Mouse (Mus musculus) frontal cortex, postnatal 36 days (tissue): Measurements from ENCODE around the gene Atad5.
"Not testable (repeated sequence)": the region's sequence is repeated elsewhere in the genome, so short reads cannot be mapped to it uniquely, and the experiment has no call there.

ENCODE experiments used
- DNase-seq, 2 experiments: peaks; one replicate each; pipeline ENCODE4 v3.0.0; 2022; ENCODE audit warnings: low spot score in 2 of 2

Atad5 gene

DNA sequence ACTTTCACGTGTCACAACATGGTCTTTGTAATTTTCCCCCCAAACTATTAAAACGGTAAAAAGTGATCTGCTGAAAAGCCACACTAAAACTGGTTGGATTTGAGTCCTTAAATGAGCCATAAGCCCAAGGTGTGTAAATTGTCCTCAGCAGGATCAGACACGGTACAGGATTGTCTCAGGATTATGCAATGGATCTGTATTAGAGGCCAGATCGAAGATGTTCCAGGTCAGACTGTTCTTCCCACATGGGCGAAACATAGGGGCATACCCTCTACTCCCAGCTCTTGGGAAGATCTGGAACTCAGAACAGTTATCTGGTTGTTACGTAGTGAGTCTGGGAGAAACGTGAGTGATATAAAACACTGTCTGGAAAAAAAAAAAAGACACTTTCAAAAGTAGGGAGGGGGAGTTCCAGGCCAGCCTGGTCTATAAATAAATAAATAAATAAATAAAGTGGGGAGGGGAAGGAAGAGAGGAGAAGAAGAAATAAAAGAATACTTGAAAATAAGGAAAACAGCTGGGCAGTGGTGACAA lies 7.3 kb upstream of the Atad5 start:
- no peak for DNase-seq

DNA sequence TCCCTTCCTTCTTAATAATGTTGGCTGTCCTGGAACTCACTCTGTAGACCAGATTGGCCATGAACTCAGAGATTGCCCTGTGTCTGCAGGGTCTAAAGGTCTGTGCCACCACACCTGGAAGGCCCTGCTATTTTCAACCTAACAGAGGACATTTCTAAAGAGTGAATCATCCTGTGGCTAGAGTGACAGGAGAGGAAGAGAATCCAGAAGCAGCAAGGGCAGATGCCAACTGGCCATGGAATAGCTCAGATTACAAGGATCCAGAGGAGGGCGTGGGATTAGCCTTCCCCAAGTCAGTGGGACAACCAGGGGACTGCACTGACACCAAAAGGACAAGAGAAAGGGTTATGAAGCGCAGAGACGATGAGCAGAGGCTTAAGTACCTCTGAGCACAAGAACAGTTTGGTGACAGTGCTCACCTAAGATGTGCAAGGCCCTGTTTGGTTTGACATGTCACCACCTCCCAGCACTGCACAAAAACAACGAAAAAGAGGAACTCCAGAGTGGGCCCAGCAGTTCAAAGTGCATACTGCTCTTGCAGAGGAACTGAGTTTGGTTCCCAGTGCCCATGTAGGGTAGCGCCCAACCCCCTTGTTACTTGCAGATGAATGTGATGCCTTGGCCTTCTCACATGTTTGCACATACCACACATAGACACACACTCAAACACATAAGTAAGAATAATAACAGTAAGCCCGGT lies 3.7 kb upstream of the Atad5 start:
- DNase-seq = no peak

DNA sequence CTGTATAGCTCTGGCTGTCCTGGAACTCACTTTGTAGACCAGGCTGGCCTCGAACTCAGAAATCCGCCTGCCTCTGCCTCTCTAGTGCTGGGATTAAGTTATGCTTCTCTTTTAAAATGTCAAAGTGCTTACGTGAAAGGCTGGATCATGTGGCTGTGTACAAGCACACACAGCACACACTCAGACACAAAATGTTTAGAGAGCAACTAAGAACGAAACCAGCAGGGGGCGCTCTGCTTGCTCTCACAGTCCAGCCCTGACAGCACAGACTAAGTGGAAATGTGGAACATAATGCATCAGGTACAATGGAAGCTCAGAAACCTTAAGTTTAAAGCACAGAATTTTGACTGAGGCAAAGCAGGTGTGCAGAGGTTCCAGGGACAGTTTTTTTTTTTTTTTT lies 2.4 kb upstream of the Atad5 start:
- DNase-seq = peak; percentile 73 to 89

DNA sequence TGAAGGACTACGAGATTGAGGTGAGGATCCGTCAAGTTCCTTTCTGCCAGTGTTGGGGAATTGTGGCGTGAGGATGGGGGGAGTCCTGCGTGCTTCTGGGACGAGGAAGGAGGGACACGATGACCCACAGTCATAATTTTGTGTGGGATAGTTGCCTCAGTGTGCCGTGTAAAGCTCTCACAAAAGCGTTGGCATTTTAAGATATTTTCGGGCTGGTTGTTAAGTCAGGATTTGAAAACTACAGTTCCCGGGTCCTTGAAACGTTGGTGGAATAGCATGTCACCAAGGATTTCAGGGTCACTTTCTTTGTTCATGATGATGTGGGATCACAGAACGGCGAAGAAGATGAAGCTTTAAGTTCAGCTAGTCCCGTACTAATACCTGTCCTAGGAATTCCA lies 616 bp downstream of the Atad5 start:
- no peak for DNase-seq

DNA sequence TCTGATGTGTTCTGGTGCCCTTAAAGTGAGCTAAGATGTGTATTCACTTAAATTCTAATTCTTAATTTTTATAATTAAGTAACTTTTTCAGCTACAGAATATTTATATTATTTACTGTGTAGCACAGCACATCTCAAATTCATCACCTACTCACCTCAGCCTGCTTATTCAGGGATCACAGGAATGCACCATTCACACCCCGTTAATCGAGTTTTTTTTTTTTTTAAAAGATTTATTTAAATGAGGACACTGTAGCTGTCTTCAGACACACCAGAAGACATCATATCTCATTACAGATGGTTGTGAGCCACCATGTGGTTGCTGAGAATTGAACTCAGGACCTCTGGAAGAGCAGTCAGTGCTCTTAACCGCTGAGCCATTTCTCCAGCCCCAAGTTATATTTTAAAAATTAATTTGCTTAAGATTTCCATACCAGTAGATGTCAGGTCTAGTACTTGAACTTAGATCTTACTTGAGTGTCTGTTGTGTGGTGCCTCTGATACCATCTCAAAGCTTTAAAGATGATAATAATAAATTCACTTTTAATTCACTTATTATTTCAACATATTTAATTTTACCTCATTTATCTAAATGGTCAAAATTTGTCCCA lies 1.5 kb downstream of the Atad5 start:
- DNase-seq = no peak

DNA sequence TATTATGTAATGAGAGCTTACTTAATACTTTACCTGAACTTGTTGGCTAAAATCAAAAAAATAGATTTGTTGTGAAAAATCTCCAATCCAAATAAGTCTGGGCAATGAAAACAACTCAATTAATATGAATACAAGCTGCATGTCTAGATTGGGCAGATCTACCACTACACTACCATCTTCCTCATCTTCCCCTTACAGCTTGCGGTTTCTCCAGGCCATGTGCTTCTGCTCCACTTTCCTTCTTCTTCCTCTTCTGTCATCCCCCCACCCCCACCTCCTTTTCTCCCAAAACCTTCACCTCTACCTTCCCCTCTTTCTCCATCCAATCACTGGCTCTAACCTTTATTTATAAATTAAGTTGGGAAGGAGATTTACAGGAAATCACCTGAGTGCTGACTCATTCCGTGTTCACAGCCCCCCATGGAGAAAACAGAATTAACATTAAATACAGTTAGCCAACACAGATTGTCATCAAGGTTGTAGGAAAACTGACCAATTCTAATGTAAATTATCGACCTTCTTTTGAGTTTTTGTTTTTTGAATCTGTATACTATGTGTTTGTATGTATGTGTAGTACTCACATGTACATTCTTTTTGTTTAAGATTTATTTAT lies 9.3 kb downstream of the Atad5 start:
- no peak for DNase-seq

DNA sequence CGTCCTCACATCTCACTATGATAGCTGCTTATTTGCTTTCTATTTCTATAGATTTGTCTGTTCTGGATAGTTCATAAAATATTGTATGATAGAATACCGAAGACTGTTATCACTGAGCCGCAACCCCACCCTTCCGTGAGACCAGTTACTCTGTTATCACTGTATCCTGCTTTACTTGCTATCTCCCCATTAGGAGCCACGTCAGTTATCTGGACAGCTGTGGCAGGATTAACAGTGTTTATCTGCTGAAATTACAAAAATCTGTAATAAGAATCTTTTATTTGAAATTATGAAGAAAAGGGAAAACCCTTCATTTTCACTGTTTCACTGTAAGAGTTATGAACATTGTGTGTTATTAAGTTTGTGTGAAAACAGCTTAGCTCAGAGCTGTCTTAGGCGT lies 12.1 kb downstream of the Atad5 start:
- no peak for DNase-seq

DNA sequence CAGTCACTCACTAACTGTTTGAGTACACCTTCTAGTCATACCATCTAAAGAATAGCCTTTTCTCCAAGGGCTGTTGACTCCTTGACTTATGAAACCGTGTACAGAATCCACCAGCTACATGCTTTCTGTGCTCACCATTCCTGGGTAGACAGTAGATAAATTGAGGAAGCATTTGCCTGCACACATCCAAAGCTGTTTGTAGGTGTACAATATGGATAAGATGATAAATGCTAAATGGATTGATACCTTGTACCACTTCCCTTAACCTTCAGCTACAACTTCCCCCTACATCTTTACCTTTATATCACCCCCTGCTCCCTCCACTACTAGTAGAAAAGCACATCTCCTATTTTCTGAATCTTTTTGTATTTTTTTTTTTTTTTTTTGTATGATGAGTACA lies 15.2 kb downstream of the Atad5 start:
- DNase-seq = no peak

DNA sequence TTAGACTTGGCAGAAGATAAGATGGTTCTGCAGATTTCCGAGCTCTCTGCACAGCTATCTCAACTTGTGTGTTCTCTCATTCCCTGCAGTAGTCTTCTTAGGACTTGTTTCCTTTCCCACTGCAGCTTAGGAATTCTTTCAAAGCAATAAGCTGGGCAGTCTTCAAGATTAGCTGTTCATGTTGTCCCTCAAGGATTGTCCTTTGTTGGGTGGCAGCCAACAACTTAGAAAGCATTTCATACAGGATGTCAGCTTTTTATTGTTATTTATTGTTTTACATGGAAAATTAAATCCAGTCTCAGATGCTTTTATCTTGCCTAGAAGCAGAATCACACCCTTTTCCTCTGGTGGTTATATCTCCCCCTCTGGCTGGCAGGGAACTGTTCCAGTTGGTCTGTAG lies 27.2 kb downstream of the Atad5 start:
- no peak for DNase-seq

DNA sequence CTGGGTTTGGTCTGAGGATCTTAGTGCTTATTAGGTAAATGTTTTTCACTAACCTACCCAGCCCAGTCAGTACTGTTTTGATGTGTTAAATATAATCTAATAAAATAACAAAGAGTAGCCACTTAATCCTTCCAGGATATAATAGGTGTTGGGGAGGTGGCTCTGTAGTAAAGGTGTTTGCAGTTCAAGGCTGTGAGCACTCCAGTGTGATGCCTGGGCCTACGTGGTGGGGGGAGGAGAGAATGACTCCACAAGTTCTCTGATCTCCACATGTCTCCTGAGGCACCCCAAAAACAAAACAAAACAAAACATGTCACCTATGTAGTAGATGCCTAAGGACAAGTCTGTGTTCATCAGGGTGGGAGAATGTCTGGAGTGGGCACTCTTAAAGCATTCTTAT lies 42.9 kb downstream of the Atad5 start:
- no peak for DNase-seq

DNA sequence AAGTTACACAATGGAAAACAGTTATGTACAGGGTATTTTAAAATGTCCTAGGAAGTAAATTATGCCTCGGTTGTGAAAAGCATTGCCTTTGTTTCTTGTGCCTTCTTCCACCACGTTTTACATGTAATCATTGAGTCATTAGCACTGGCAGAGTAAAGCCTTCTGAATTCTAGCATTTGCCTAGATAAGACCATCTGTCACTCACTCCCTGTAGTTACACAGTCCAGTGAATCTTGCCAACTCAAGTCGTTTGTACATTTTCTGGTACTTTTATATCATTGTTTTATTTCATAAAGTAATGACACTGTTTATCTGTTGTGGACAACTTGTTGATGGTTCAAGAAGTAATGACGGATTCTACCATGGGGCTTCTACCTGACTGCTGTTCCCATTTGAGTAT lies 45.5 kb downstream of the Atad5 start:
- no peak for DNase-seq

DNA sequence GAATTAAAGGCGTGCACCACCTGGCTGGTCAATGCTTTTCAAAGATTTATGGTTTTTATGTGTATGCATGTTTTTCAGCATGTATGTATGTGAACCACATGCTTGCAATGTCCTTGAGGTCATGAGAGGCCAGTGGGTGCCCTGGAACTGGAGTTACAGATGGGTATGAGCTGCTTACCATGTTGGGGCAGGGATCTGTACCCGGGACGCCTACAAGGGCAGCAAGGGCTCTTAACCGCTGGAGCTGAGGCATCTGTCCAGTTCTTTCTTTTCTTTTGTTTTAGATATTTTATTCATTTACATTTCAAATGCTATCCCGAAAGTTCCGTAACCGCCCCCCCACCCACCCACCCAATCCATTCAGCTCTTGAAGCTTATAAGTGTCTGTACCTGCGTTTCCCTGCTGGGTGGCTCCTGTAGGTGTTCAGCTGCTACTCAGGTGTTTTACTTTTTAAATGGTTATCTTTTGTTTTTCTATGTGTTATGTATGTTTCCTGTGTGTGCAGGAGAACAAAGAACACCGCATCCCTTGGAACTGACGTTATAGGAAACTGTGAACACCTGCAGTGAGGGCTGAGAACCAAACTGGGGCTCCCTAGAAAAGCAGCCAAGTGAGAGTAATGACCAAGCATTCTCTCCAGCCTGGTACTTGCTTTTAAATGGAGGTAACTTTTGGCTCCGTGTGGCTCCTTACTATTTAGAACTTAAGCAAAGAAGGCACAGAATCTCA lies 46.9 kb downstream of the Atad5 start:
- no peak for DNase-seq

DNA sequence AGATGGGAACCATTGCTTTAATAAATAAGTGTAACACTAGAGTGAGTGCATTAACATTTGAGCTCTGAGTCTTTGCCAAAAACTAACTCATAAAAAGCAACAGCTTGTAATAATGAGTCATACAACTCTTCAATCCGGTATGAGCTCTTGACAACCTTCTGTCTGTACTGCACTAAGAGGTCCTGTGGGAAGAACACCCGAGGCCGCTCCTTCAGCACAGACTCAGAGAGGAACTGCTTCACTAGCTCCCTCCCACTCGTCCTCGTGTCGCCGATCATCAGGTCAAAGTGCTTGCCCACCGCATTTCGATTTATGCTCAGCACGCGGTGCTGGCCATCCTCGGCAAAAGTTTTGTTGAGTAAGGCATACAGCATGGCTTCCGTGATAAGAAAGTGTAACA lies 47.6 kb downstream of the Atad5 start:
- DNase-seq = no peak

DNA sequence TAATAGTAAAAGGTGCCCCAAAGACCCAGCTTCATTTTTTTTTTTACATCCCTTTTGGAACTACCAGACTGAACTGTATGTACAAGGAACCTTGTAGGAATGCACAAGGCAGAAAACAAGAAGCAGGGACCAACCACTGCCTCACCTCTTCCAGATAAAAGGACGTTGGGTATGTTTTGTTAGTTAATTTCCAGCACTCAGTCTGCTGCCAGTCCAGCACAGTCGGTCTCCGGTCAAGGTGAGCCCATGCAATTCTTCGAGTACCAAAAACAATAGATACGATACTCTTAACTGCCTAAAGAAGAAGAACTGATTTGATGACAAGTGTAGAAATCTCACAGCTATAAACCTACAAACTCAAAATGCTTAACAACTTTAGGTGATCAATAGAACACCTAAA lies 48.6 kb downstream of the Atad5 start:
- DNase-seq = no peak

DNA sequence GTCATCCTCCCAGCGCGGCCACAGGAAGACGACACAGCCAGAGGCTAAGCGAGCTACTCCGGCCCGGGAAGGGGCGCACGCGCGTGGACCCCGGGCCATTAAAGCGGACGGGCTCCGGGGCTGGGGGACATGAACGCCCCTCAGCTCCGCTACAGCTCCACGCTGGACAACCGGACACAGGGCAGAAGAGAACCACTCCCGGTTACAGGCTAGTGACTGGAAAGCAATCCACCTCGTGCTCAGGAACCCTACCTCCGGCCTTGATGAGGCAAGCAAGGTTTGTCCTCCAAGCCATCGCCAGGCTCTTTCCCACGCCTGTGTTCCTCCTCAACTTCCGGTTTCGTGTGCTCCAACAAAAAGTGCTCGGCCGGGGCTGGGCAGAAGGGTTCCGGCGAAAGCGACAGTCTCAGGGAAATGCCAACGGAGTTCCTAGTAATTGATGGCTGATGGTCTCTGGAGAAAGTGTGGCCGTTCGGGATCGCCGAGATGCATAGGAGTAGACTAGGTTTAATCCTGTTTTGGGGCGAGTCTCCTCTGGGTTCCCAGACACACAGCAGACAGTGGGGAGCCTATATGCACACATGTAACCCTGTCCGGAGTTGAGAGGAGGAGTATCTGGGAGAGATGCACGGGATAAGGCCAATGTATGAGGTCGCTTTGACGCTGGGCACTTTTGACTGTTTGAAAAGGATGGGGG lies 52.8 kb downstream of the Atad5 start, which contains the start of gene Tefm:
Tefm (minus strand) TSS at position 351 of the 697 bp plus-strand sequence.
- DNase-seq = peak; percentile 87 to 88

DNA sequence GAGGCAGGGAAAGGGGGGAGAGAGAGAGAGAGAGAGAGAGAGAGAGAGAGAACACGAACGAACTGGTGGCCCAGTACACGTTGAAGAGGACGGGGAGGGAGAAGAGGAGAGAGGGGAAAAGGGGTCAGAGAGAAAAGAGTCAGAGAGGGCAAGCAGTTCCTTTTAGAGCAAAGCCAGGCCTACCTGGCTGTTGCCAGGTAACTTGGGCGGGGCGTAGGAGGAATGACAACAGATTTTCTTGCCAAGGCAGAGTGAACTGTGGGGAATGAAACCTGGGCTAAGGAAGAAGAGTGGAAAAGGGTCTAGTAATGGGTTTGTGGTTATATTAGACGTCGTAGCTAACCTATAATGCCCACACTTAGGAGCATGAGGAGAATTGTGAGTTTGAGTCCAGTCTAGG lies 53.7 kb downstream of the Atad5 start:
- DNase-seq = no peak

DNA sequence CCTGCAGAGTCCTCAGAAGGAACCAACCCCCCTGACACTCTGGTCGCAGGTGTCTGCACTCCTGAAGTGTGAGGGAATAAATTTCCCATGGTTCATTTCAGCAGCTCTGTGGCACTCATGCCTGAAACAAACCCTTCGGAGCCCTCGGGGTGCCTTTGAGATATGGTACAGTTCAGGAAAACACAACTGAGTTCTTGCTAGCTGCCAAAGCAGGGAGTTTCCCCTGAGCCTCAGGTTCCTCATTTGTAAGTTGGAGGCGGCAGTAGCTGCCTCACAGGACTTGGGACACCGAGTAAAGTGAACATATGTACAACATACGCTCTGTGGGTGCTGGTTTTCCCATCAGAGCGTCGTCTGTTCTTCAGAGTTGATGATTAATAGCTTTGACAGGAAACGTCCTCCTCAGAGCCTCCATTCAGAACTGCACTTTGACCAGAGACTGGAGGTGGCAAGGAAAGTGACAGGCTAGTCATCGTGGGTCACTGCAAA lies 56.6 kb downstream of the Atad5 start:
- DNase-seq = no peak

DNA sequence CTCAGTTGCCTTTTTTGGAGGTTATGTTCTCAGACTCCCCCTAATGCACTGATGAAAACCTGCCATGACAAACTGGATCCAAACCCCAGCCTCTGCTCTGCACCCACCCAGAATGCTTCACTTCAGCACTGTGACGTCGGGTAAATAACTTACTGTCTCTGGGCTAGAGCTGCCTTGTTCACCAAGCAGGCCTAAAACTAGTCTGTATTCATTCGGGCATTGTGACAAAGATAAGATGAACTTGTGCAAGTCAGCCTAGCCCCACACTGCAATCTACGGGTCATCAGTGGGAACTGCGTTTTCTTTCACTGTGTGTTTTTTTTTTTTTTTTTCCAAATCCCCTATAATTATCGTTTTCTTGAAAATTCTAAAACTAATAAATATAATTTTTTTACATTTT lies 58.5 kb downstream of the Atad5 start:
- DNase-seq = no peak

DNA sequence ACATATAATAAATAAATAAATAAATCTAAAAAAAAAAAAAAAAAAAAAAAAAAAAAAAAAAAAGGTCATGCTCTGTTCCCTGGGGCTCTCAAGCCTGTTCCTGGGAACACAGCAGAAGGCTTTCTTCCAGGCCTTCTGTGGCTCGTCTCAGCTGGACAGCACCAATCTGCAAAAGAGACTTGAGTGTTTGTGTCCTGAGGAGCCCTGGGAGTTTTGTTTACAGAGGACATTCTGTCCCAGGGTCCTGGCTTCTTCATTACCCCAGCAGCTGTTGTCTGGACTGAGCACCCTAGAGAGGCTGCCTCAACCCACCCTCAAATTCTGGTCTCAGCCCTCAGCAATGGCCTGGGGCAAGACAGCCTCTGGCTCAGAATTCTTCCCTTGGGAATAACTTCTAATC lies 59.1 kb downstream of the Atad5 start:
- no peak for DNase-seq

DNA sequence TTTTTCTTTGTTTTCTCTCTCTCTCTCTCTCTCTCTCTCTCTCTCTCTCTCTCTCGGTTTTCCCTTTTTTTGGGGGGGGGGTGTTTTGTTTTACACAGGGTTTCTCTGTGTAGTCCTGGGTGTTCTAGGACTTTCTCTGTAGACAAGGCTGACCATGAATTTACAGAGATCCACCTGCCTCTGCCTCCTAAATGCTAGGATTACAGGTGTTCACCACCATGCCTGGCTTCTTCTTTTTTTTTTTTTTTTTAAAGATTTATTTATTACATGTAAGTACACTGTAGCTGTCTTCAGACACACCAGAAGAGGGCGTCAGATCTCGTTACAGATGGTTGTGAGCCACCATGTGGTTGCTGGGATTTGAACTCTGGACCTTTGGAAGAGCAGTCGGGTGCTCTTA lies 59.8 kb downstream of the Atad5 start:
- not testable (repeated sequence) for DNase-seq

DNA sequence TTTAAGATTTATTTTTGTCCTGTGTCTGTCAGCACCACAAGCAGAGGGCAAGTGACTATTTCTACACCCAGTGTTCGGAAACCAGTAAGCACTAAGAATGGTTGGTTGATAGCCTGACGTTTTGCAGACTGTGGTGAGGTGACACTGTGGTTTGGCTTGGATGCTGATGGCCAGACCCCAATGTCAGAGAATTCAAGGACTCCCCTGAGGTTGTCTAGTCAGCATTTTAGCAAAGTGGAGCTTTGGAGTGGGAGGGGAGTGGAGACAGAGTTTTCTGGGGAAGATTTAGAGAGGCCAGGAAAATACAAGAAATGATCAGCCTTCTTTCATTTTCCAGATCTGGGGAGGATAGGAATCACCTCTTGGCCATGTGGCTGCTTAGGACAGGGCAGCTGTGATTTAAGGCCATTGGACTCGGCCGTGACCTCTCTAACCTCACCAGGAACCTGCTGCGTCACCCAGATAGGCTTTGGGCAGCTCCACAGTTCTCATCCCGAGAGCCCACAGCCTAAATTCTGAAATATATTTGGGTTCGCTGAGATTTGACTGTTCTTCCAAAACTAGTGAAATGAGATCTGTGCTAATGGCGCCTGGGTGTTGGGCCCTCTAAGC lies 60.3 kb downstream of the Atad5 start:
- DNase-seq = no peak
